Mouse (Mus musculus) lung, adult 2 months (tissue): ENCODE results near the gene Cdk5r1. TPM values are rescaled to one million over a fixed set of nuclear protein-coding genes. Genes with fewer than 3 reads are reported as not detected.

Experiments used
- DNase-seq: peaks from one replicate; pipeline ENCODE4 v3.0.0; 2022
- H3K4me1 ChIP-seq: fragments of 200-500 bp; 2 replicates; pipeline ENCODE4 v1.6.1; 2011; ENCODE audit warnings: low read length; ENCODE audit not compliant: control insufficient read depth, insufficient read depth
- H3K4me3 ChIP-seq: fragments of 200-500 bp; replicated peaks from 2 replicates; pipeline ENCODE3; 2011; ENCODE audit warnings: low read depth, mild to moderate bottlenecking, control low read depth, low read length; ENCODE audit errors: extremely low read depth
- CTCF ChIP-seq: fragments of 200-500 bp; IDR thresholded peaks from 2 replicates; pipeline ENCODE4 v1.5.1; 2011; ENCODE audit warnings: mild to moderate bottlenecking, low read length, control low read depth; ENCODE audit not compliant: insufficient read depth
- POLR2A ChIP-seq: fragments of 200-500 bp; IDR thresholded peaks from 2 replicates; pipeline ENCODE4 v1.6.1; 2011; ENCODE audit warnings: low read depth, mild to moderate bottlenecking, control low read depth, low read length, borderline replicate concordance; ENCODE audit errors: extremely low read depth
- WGBS: fragments of 180-500 bp; shearing (Covaris S2); methylation state at CpG from one replicate; pipeline ENCODE4 v1.1.7; 2018; 5-methylcytosine and 5-hydroxymethylcytosine counted together
- polyA plus RNA-seq: library from polyadenylated mRNA; depleted of rRNA; stranded (reverse); fragments of >200 nt; gene quantifications from 2 replicates; pipeline ENCODE4 v1.2.3, GENCODE M21; 2012

Cdk5r1 gene
- polyA plus RNA-seq, 1 experiment, result 1.5 TPM

- 86% methylated on average over 13 of the region's 13 CpGs for WGBS
- peaks cover 8% of the 10 kb centered on the region for H3K4me1 ChIP-seq
- H3K4me3 ChIP-seq, result no peak overlapping the region
- no peak for TF ChIP-seq CTCF
- no peak for TF ChIP-seq POLR2A
- DNase-seq, result no peak
Measured at GRCm38 (mm10) chr11:80481409-80482050, 4.7 kb downstream of the Cdk5r1 start.

- peaks cover 7% of the 10 kb centered on the region for H3K4me1 ChIP-seq
- DNase-seq, result no peak
- TF ChIP-seq CTCF, result no peak
- no peak for TF ChIP-seq POLR2A
- no peak overlapping the region for H3K4me3 ChIP-seq
- WGBS, result 75% methylated on average over 10 of the region's 10 CpGs
Measured at GRCm38 (mm10) chr11:80482347-80482746, 5.5 kb downstream of the Cdk5r1 start.

GRCm38 (mm10) chr11:80482921-80483320 lies 6.1 kb downstream of the Cdk5r1 start:
- no peak overlapping the region for H3K4me3 ChIP-seq
- peaks cover 2% of the 10 kb centered on the region for H3K4me1 ChIP-seq
- no peak for DNase-seq
- WGBS, result 94% methylated on average over 7 of the region's 7 CpGs
- no peak for TF ChIP-seq POLR2A
- TF ChIP-seq CTCF, result no peak

- 76% methylated on average over 6 of the region's 6 CpGs for WGBS
- Histone ChIP-seq H3K4me1 (no peaks in the 10 kb centered on the region), H3K4me3 (no peak overlapping the region)
- TF ChIP-seq CTCF (no peak), POLR2A (no peak)
- no peak for DNase-seq
Measured at GRCm38 (mm10) chr11:80483536-80484067, 6.8 kb downstream of the Cdk5r1 start.

GRCm38 (mm10) chr11:80484191-80484791 lies 7.5 kb downstream of the Cdk5r1 start:
- no peak for DNase-seq
- no peak overlapping the region for H3K4me3 ChIP-seq
- WGBS, result 69% methylated on average over 12 of the region's 12 CpGs
- H3K4me1 ChIP-seq, result no peaks in the 10 kb centered on the region
- TF ChIP-seq CTCF, result no peak
- no peak for TF ChIP-seq POLR2A

GRCm38 (mm10) chr11:80485120-80485551 lies 8.3 kb downstream of the Cdk5r1 start:
- WGBS, result 83% methylated on average over 9 of the region's 9 CpGs
- Histone ChIP-seq H3K4me1 (no peaks in the 10 kb centered on the region), H3K4me3 (no peak overlapping the region)
- TF ChIP-seq CTCF (no peak), POLR2A (no peak)
- DNase-seq, result no peak

- H3K4me1 ChIP-seq, result no peaks in the 10 kb centered on the region
- no peak for TF ChIP-seq CTCF
- no peak for TF ChIP-seq POLR2A
- no peak for DNase-seq
- no peak overlapping the region for H3K4me3 ChIP-seq
- WGBS, result 82% methylated on average over 10 of the region's 10 CpGs
Measured at GRCm38 (mm10) chr11:80485622-80486206, 8.9 kb downstream of the Cdk5r1 start.

- 75% methylated on average over 15 of the region's 15 CpGs for WGBS
- TF ChIP-seq CTCF, result no peak
- TF ChIP-seq POLR2A, result no peak
- no peak overlapping the region for H3K4me3 ChIP-seq
- no peak for DNase-seq
- H3K4me1 ChIP-seq, result no peaks in the 10 kb centered on the region
Measured at GRCm38 (mm10) chr11:80487904-80488587, 11.2 kb downstream of the Cdk5r1 start.

- Histone ChIP-seq H3K4me3 (no peak overlapping the region), H3K4me1 (no peaks in the 10 kb centered on the region)
- WGBS, result 43% methylated on average over 12 of the region's 12 CpGs
- no peak for DNase-seq
- no peak for TF ChIP-seq POLR2A
- no peak for TF ChIP-seq CTCF
Measured at GRCm38 (mm10) chr11:80489172-80489881, 12.5 kb downstream of the Cdk5r1 start.
